Mouse (Mus musculus): Measurements from ENCODE around the gene Ogfod2.

DNA sequence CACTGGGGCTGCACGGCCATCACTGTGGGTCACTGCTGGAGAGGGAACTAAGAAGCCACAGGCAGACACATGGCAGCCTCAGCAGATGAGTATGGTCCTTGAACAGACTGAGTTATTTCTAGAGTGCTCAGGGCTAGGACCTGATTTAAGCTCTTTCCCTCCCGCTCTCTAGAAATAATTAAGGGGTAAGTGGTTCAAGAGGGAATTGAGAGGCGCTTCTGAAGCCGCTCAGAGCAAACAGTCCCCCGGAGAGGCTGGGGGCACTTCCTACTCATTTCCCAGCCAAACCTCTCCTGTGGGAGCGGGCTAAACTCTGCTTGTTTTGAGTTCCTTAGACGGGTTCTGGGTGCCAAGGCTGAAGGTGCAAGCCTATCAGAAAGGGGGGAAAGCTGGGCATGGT lies 38.8 kb downstream of the Ogfod2 start:
- no peak for TF ChIP-seq POLR2A (IDR thresholded peaks at IDR 0.05; ENCODE audit: insufficient read depth, low read depth, low read length)
- TF ChIP-seq CTCF (IDR thresholded peaks at IDR 0.05) = no peak

Measured in heart, adult 2 months (tissue).